Mouse (Mus musculus) CH12.LX (cell line): ENCODE measurements at regions not wholly inside any gene's neighbourhood (a gene's known extent, or its start where the extent isn't known, plus 50 kb on each side); places are given as distances from the start of the nearest gene placed in this dataset.

Source experiments
- CTCF ChIP-seq, 2 experiments: IDR thresholded peaks in 1 of 2; conservative IDR thresholded peaks in 1 of 2; 2 replicates each; pipeline ENCODE4 v1.5.1; 2011 to 2012; ENCODE audit warnings: low read depth in 2 of 2, low read length in 2 of 2, improper control_type of control experiment in 1 of 2, inconsistent platforms in 1 of 2, mild to moderate bottlenecking in 1 of 2, moderate library complexity in 1 of 2
- EP300 ChIP-seq: IDR thresholded peaks from 2 replicates; pipeline ENCODE4 v1.6.1; 2011; ENCODE audit warnings: low read length, improper control_type of control experiment
- HCFC1 ChIP-seq: IDR thresholded peaks from 2 replicates; pipeline ENCODE4 v1.6.1; 2012; ENCODE audit warnings: low read depth, mild to moderate bottlenecking, inconsistent platforms, low read length, improper control_type of control experiment
- NRF1 ChIP-seq: IDR thresholded peaks from 2 replicates; pipeline ENCODE4 v1.6.1; 2014; ENCODE audit warnings: low read depth, mild to moderate bottlenecking, inconsistent platforms, low read length, improper control_type of control experiment, moderate library complexity
- POLR2A ChIP-seq: IDR thresholded peaks from 2 replicates; pipeline ENCODE4 v1.6.1; 2011; ENCODE audit warnings: low read depth, mild to moderate bottlenecking, improper control_type of control experiment, low read length
- RAD21 ChIP-seq: IDR thresholded peaks from 2 replicates; pipeline ENCODE4 v1.6.1; 2011; ENCODE audit warnings: low read depth, mild to moderate bottlenecking, low read length, improper control_type of control experiment, moderate library complexity
- RCOR1 ChIP-seq: conservative IDR thresholded peaks from 2 replicates; pipeline ENCODE4 v1.6.1; 2012; ENCODE audit warnings: low read depth, mild to moderate bottlenecking, inconsistent platforms, low read length, improper control_type of control experiment
- ZNF384 ChIP-seq: IDR thresholded peaks from 2 replicates; pipeline ENCODE4 v1.6.1; 2012; ENCODE audit warnings: low read depth, low read length, improper control_type of control experiment, inconsistent platforms

GRCm38 (mm10) chr6:103322442-103322841, 187.9 kb upstream of the Chl1 start:
- TF ChIP-seq RAD21, result no peak
- no peak for TF ChIP-seq CTCF (conservative IDR thresholded peaks at IDR 0.05 in 1 of 2, IDR thresholded peaks at IDR 0.05 in 1 of 2; ENCODE audit: low read depth in 2 of 2, low read length in 2 of 2)
- TF ChIP-seq NRF1, result no peak
- TF ChIP-seq EP300, result no peak
- TF ChIP-seq POLR2A, result no peak
- no peak for TF ChIP-seq ZNF384
- no peak for TF ChIP-seq HCFC1
- no peak for TF ChIP-seq RCOR1
